Mouse (Mus musculus): ENCODE results near the gene Gm10570. TPM values are rescaled to one million over a fixed set of nuclear protein-coding genes. Genes with fewer than 3 reads are reported as not detected.

Gm10570 gene
- polyA plus RNA-seq, 2 experiments: 0.08 TPM; not detected in 1

DNA sequence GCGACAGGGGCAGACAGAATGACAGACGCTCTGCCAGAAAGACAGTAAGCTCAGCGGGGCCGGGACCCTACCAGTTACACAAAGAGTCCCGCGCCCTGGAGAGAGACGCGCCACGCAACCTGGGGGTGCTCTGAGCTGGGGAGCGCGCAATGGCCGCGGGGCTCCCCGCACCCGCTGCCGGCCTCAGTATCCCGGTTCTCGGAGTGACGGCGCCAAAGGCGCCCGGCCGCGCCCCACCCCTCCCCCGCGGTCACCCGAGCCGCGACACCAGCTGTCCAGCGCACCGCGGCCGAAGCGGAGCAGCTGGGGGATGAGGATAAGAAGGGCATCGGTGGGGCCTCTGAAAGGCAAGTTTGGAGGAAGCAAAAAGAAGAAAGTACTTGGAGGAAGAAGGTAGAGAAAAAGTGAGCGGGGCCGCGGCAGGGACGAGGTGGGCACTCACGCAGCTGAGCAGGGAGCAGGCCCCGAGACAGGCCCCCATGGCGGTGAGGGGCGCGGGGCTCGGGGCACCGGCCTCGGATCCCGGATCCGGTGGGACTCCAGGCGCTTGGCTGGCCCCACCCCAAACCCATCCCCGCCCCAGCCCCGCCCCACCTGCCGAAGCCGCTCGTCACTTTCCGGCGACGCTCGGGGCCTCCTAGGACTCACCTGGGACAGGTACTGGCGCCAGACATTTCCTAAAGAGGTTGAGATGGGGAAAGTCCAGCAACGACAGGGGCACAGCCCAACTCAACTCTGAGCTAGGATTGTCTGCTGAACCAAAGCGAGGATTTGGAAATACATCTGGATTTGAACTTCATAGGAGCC is 33.3 kb downstream of the Gm10570 start:
- WGBS (ENCODE audit: insufficient replicate concordance): 3% methylated on average over 62 of the region's 62 CpGs
- H3K4me1 ChIP-seq (replicated peaks; ENCODE audit: control insufficient read depth in 2 of 2, insufficient read depth in 2 of 2, low read length in 1 of 2): 0 out of 4 replicates have a peak, but pooled peaks cover 0 to 4% of the 10 kb centered on the region in 2 experiments
- no peaks in the 10 kb centered on the region for H3K9me3 ChIP-seq (ENCODE audit: control insufficient read depth, low read length)
- no peak for TF ChIP-seq EP300 (IDR thresholded peaks at IDR 0.05; ENCODE audit: low read depth)
- TF ChIP-seq CTCF (IDR thresholded peaks at IDR 0.05; ENCODE audit: low read depth): no peak
- H3K4me2 ChIP-seq (ENCODE audit: low read depth): peak overlapping the region; percentile 55
- no peak overlapping the region for H3K27ac ChIP-seq
- H3K4me3 ChIP-seq (ENCODE audit: insufficient read depth in 1 of 2, low read depth in 2 of 2, low read length in 2 of 2): peak overlapping the region; percentile 40 to 41
- H3K36me3 ChIP-seq (replicated peaks; ENCODE audit: control insufficient read depth, insufficient read depth, low read depth): no peaks in the 10 kb centered on the region
- DNase-seq (ENCODE audit: low read depth in 3 of 3, low spot score in 3 of 3) (no peak), ATAC-seq (ENCODE audit: insufficient read depth) (no peak; the same call in 1 of the 2 replicates)
- no peak overlapping the region for H3K9ac ChIP-seq (replicated peaks)
- H3K27me3 ChIP-seq (ENCODE audit: control insufficient read depth, insufficient read depth, low read length): peaks cover 62% of the 10 kb centered on the region

DNA sequence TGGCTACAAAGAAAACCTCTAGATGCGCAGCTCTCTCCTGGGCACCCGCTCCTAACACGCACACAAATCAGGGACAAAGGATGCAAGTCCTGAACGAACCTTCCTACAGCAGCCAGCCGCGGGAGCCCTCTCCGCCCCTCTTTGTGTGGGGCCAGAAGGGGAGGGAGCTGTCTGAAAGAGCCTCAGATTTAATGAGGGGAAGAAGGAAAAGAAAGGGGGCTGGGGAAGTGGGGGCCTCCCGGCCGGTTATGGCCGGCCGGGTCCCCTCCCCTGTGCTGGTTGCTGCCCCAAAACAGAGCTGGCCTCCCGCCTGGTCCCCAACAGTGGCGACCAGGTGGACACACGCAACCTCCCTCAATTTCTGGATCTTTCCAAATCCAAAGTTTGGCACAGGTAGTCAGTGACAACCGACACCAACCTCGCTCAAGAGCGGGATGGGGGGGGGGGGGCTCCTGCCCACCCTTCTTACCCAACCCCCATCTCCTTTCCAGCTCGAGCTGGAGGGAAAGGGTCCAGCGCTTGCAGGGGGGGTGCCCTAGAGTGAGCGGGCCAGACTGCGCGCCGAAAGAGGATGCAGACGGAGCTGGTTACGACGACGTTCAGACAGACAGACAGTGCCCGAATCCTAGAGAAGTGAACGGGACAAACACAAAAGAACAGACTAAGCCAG is 34.0 kb downstream of the Gm10570 start:
- ATAC-seq (ENCODE audit: insufficient read depth): no peak
- H3K4me3 ChIP-seq (ENCODE audit: insufficient read depth in 1 of 2, low read depth in 2 of 2, low read length in 2 of 2): peak overlapping the region; percentile 40 to 41; a peak in 2 of 4 replicates
- no peak for DNase-seq (ENCODE audit: low read depth in 3 of 3, low spot score in 3 of 3)

DNA sequence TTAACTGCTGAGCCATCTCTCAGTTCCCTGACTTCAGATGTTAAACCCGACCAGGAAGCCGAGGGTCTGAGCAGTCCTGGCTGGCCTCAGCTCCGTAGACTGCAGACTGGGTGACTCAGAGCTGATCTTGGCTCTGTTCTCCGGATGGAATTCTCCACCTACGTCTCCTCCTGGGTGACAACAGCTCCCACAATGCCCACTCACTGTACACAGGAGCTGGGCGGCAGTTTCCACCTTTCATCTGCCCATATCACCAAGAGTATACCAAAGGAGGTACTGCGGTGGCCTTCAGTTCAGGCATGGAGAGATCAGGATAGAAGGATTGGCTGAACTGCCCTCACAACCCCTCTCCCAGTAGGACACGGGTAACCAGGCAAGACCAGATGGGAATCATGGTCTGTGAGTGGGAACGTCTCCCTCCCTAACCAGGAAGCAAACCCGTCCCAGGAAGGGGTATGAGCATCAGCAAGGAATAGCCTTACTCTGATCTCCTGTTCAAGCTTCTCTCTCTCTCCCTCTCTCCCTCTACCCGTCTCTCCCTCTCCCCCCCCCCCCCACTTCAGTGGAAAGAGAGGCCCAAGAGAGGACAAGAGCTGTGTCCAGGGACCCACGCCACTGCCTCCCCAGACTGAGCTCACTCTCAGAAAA is 34.7 kb downstream of the Gm10570 start:
- H3K9me3 ChIP-seq (ENCODE audit: control insufficient read depth, low read length): no peaks in the 10 kb centered on the region
- peaks cover 61% of the 10 kb centered on the region for H3K27me3 ChIP-seq (ENCODE audit: control insufficient read depth, insufficient read depth, low read length)
- H3K9ac ChIP-seq (replicated peaks): no peak overlapping the region
- H3K36me3 ChIP-seq (replicated peaks; ENCODE audit: control insufficient read depth, insufficient read depth, low read depth): no peaks in the 10 kb centered on the region
- H3K27ac ChIP-seq: no peak overlapping the region
- DNase-seq (ENCODE audit: low read depth in 3 of 3, low spot score in 3 of 3): no peak
- WGBS (ENCODE audit: insufficient replicate concordance): 13% methylated on average over 11 of the region's 12 CpGs
- no peak overlapping the region for H3K4me2 ChIP-seq (ENCODE audit: low read depth)
- H3K4me3 ChIP-seq (ENCODE audit: insufficient read depth in 1 of 2, low read depth in 2 of 2, low read length in 2 of 2): no peak overlapping the region
- no peak for ATAC-seq (ENCODE audit: insufficient read depth)
- H3K4me1 ChIP-seq (replicated peaks; ENCODE audit: control insufficient read depth in 2 of 2, insufficient read depth in 2 of 2, low read length in 1 of 2): peaks cover 0 to 4% of the 10 kb centered on the region in 2 experiments; a peak in 1 of 4 replicates
- TF ChIP-seq EP300 (IDR thresholded peaks at IDR 0.05; ENCODE audit: low read depth) (no peak), CTCF (IDR thresholded peaks at IDR 0.05; ENCODE audit: low read depth) (no peak)

More for the DNA sequence above, 34.0 kb downstream of the Gm10570 start:
- WGBS (ENCODE audit: insufficient replicate concordance): 2% methylated on average over 29 of the region's 29 CpGs
- Histone ChIP-seq H3K36me3 (replicated peaks; ENCODE audit: control insufficient read depth, insufficient read depth, low read depth) (no peaks in the 10 kb centered on the region), H3K27me3 (ENCODE audit: control insufficient read depth, insufficient read depth, low read length) (peaks cover 61% of the 10 kb centered on the region), H3K9me3 (ENCODE audit: control insufficient read depth, low read length) (no peaks in the 10 kb centered on the region), H3K9ac (replicated peaks) (no peak overlapping the region), H3K4me2 (ENCODE audit: low read depth) (peak overlapping the region; percentile 55), H3K27ac (no peak overlapping the region), H3K4me1 (replicated peaks; ENCODE audit: control insufficient read depth in 2 of 2, insufficient read depth in 2 of 2, low read length in 1 of 2) (peaks cover 0 to 4% of the 10 kb centered on the region in 2 experiments; a peak in 1 of 4 replicates)
- TF ChIP-seq CTCF (IDR thresholded peaks at IDR 0.05; ENCODE audit: low read depth) (no peak), EP300 (IDR thresholded peaks at IDR 0.05; ENCODE audit: low read depth) (no peak)

DNA sequence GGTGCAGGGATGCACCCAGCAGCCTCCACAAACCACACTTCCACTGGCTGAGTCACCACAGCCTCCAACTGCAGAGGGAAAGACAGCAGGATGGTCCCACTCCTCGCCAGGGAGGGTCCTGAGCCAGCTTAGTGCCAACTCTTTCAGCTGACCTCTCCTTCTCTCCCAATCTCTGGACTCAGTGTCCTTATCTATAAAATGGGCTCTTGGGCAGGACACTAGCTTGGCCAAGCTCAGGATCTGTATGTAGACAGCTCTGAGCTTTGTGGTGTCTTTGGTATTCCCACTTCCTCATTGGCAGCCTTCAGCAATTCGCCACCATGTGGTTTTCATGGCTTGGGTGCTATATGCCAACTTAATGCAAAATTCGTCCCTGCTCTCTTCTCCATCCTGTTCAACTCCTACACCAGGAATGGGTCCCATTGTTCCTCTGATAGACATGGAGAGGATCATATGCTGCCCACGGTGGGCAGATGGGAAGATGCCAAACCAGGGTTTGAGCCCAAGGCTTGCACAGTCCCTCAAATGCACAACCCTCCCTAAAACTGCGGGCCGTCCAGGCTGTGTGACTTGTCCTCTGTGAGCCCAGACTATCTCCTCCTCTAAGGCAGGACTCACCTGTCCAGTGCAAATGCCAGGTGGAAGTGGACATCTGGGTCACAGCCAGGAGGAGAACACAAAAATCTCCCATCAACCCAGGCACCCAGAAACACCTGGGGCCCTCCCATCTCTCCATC is 37.7 kb downstream of the Gm10570 start:
- peaks cover 47% of the 10 kb centered on the region for H3K27me3 ChIP-seq (ENCODE audit: control insufficient read depth, insufficient read depth, low read length)
- 46% methylated on average over 6 of the region's 6 CpGs for WGBS (ENCODE audit: insufficient replicate concordance)
- TF ChIP-seq CTCF (IDR thresholded peaks at IDR 0.05; ENCODE audit: low read depth): no peak
- TF ChIP-seq EP300 (IDR thresholded peaks at IDR 0.05; ENCODE audit: low read depth): no peak

More for the DNA sequence above, 37.7 kb downstream of the Gm10570 start:
- Histone ChIP-seq H3K9ac (replicated peaks) (no peak overlapping the region), H3K4me1 (replicated peaks; ENCODE audit: control insufficient read depth in 2 of 2, insufficient read depth in 2 of 2, low read length in 1 of 2) (peaks cover 0 to 18% of the 10 kb centered on the region in 2 experiments; a peak in 3 of 4 replicates), H3K4me2 (ENCODE audit: low read depth) (no peak overlapping the region), H3K36me3 (replicated peaks; ENCODE audit: control insufficient read depth, insufficient read depth, low read depth) (no peaks in the 10 kb centered on the region), H3K9me3 (ENCODE audit: control insufficient read depth, low read length) (no peaks in the 10 kb centered on the region), H3K27ac (no peak overlapping the region), H3K4me3 (ENCODE audit: insufficient read depth in 1 of 2, low read depth in 2 of 2, low read length in 2 of 2) (no peak overlapping the region)
- no peak for ATAC-seq (ENCODE audit: insufficient read depth)
- DNase-seq (ENCODE audit: low read depth in 3 of 3, low spot score in 3 of 3): no peak
